Mouse (Mus musculus) CH12.LX (cell line): ENCODE data around the gene Efcab5. TPM values are rescaled to one million over a fixed set of nuclear protein-coding genes. Genes with fewer than 3 reads are reported as not detected.
A peak's percentile ranks its signal among the peaks of the same experiment; 100 is the strongest.

Source experiments
- DNase-seq: peaks from one replicate; pipeline ENCODE4 v3.0.0-alpha.2; 2013; ENCODE audit errors: extremely low read depth
- H3K27ac ChIP-seq: 2 replicates; pipeline ENCODE4 v1.5.1; 2012; ENCODE audit warnings: low read depth, mild to moderate bottlenecking, control low read depth, moderate library complexity; ENCODE audit not compliant: insufficient read depth
- H3K27me3 ChIP-seq: replicated peaks from 2 replicates; pipeline ENCODE3; 2012; ENCODE audit warnings: inconsistent platforms
- H3K36me3 ChIP-seq, 2 experiments: replicated peaks in 1 of 2; 2 replicates each; pipeline versions ENCODE3 to v1.6.1; 2012; ENCODE audit warnings: inconsistent platforms in 1 of 2, low read length in 1 of 2, mild to moderate bottlenecking in 1 of 2, mixed read lengths in 1 of 2, moderate library complexity in 1 of 2; ENCODE audit not compliant: control insufficient read depth in 1 of 2, insufficient read depth in 1 of 2
- H3K4me1 ChIP-seq, 2 experiments: 2 replicates each; pipeline ENCODE4 v1.6.1; 2012; ENCODE audit warnings: inconsistent platforms in 1 of 2, moderate library complexity in 1 of 2; ENCODE audit not compliant: insufficient read depth in 2 of 2, control insufficient read depth in 1 of 2
- H3K4me2 ChIP-seq: 2 replicates; pipeline ENCODE4 v1.6.1; 2012; ENCODE audit warnings: low read depth, mild to moderate bottlenecking, control low read depth; ENCODE audit not compliant: poor library complexity, insufficient read depth, severe bottlenecking
- H3K4me3 ChIP-seq, 3 experiments: fragments of 150-350 bp in 1 of 3; sonication (generic) in 1 of 3; replicated peaks in 1 of 3; 2 replicates each; pipeline versions ENCODE3 to v1.5.1; 2011 to 2012; ENCODE audit warnings: low read depth in 2 of 3, low read length in 2 of 3, mild to moderate bottlenecking in 2 of 3, moderate library complexity in 2 of 3, control low read depth in 1 of 3, improper control_type of control experiment in 1 of 3, inconsistent platforms in 1 of 3, mixed read lengths in 1 of 3; ENCODE audit not compliant: poor library complexity in 1 of 3
- H3K79me2 ChIP-seq: replicated peaks from 2 replicates; pipeline ENCODE4 v1.6.1; 2012; ENCODE audit warnings: mild to moderate bottlenecking, moderate library complexity; ENCODE audit not compliant: control insufficient read depth, poor library complexity, insufficient read depth, severe bottlenecking; ENCODE audit errors: extremely low read depth
- H3K9ac ChIP-seq: 2 replicates; pipeline ENCODE4 v1.6.1; 2012; ENCODE audit warnings: low read depth, mild to moderate bottlenecking, control low read depth, moderate library complexity; ENCODE audit not compliant: insufficient read depth
- H3K9me3 ChIP-seq: replicated peaks from 2 replicates; pipeline ENCODE3; 2012; ENCODE audit warnings: low read length, inconsistent platforms, mixed read lengths
- BHLHE40 ChIP-seq: IDR thresholded peaks from 2 replicates; pipeline ENCODE4 v1.6.1; 2011; ENCODE audit warnings: mild to moderate bottlenecking, low read depth, low read length, improper control_type of control experiment
- ELF1 ChIP-seq: IDR thresholded peaks from 2 replicates; pipeline ENCODE4 v1.6.1; 2014; ENCODE audit warnings: low read depth, mild to moderate bottlenecking, inconsistent platforms, low read length, improper control_type of control experiment
- HCFC1 ChIP-seq: IDR thresholded peaks from 2 replicates; pipeline ENCODE4 v1.6.1; 2012; ENCODE audit warnings: low read depth, mild to moderate bottlenecking, inconsistent platforms, low read length, improper control_type of control experiment
- JUND ChIP-seq: conservative IDR thresholded peaks from 2 replicates; pipeline ENCODE4 v1.6.1; 2011; ENCODE audit warnings: low read depth, low read length, improper control_type of control experiment
- KAT2A ChIP-seq: IDR thresholded peaks from 2 replicates; pipeline ENCODE4 v1.6.1; 2012; ENCODE audit warnings: low read length, improper control_type of control experiment, inconsistent platforms; ENCODE audit not compliant: insufficient replicate concordance
- MAX ChIP-seq: IDR thresholded peaks from 2 replicates; pipeline ENCODE4 v1.6.1; 2011; ENCODE audit warnings: low read length, improper control_type of control experiment
- MEF2A ChIP-seq: IDR thresholded peaks from 2 replicates; pipeline ENCODE4 v1.6.1; 2014; ENCODE audit warnings: low read depth, mild to moderate bottlenecking, inconsistent platforms, low read length, improper control_type of control experiment, borderline replicate concordance
- MYC ChIP-seq: IDR thresholded peaks from 2 replicates; pipeline ENCODE4 v1.6.1; 2011; ENCODE audit warnings: low read depth, mild to moderate bottlenecking, improper control_type of control experiment, low read length
- NELFE ChIP-seq: IDR thresholded peaks from 2 replicates; pipeline ENCODE4 v1.6.1; 2011; ENCODE audit warnings: low read depth, low read length, improper control_type of control experiment
- NRF1 ChIP-seq: IDR thresholded peaks from 2 replicates; pipeline ENCODE4 v1.6.1; 2014; ENCODE audit warnings: low read depth, mild to moderate bottlenecking, inconsistent platforms, low read length, improper control_type of control experiment, moderate library complexity
- PAX5 ChIP-seq: IDR thresholded peaks from 2 replicates; pipeline ENCODE4 v1.6.1; 2012; ENCODE audit warnings: low read length, inconsistent platforms, mixed read lengths
- TCF12 ChIP-seq: IDR thresholded peaks from 2 replicates; pipeline ENCODE4 v1.6.1; 2014; ENCODE audit warnings: low read depth, mild to moderate bottlenecking, inconsistent platforms, low read length, improper control_type of control experiment
- USF1 ChIP-seq: IDR thresholded peaks from 2 replicates; pipeline ENCODE4 v1.6.1; 2014; ENCODE audit warnings: low read depth, mild to moderate bottlenecking, inconsistent platforms, low read length, improper control_type of control experiment
- USF2 ChIP-seq: conservative IDR thresholded peaks from 2 replicates; pipeline ENCODE4 v1.6.1; 2011; ENCODE audit warnings: low read depth, low read length, improper control_type of control experiment
- ZC3H11A ChIP-seq: IDR thresholded peaks from 2 replicates; pipeline ENCODE4 v1.6.1; 2012; ENCODE audit warnings: low read depth, mild to moderate bottlenecking, inconsistent platforms, low read length, improper control_type of control experiment
- ZKSCAN1 ChIP-seq: IDR thresholded peaks from 2 replicates; pipeline ENCODE4 v1.6.1; 2012; ENCODE audit warnings: low read depth, inconsistent platforms, low read length, improper control_type of control experiment, borderline replicate concordance
- ZNF384 ChIP-seq: IDR thresholded peaks from 2 replicates; pipeline ENCODE4 v1.6.1; 2012; ENCODE audit warnings: low read depth, low read length, improper control_type of control experiment, inconsistent platforms
- dilution Hi-C: fragments of 300-500 bp; cut with MboI; formaldehyde crosslinking; loops from 2 replicates; pipeline ENCODE4 v1.14.3; 2020; ENCODE audit warnings: low sequenced_read_pairs; ENCODE audit not compliant: extremely low pct_unique_long_range_greater_than_20kb, extremely low pct_ligation_motif_present
- in situ Hi-C: fragments of 300-500 bp; cut with MboI; formaldehyde crosslinking; loops from 3 replicates; pipeline ENCODE4 v1.14.3; 2019; ENCODE audit warnings: low sequenced_read_pairs, low pct_ligation_motif_present, low pct_unique_long_range_greater_than_20kb, mixed read lengths
- polyA plus RNA-seq: library from polyadenylated mRNA; unstranded; fragments of >175 nt; gene quantifications from 2 replicates; pipeline ENCODE4 v1.2.1, GENCODE M21; 2012; ENCODE audit warnings: low read depth; ENCODE audit not compliant: insufficient read length
- total RNA-seq, 2 experiments: library from RNA; depleted of rRNA; stranded (reverse); fragments of 300-350 nt in 1 of 2; fragments of >200 nt in 1 of 2; gene quantifications; 2 replicates each; pipeline ENCODE4 v1.2.3; 2012 to 2014

The Efcab5 gene
- total RNA-seq (2012; rRNA removed) (0.29 and 0.38 TPM in 2 replicates), total RNA-seq (2014; rRNA removed) (0.24 and 0.27 TPM in 2 replicates), polyA plus RNA-seq (0.43 and 0.97 TPM in 2 replicates)

DNA sequence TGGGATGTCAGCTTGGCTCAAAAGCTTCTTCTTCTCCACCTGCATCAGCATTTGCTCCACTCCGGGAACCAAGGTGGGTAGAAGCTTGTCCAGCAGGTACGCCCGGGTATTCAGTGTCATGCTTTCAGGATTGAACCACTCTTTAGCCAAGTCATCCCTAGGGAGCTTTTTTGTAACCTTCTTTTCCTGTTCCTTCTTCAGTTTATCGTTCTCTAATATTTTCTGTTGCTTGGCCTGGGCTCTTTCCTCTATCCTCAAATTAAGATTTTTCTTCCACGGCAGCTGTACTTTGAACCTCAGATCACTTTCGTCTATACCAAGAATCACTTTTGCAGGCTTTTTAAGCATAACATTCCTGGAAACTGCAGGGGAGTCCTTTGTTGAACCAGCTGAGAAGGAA, at the start of gene Efcab5:
Efcab5 (minus strand) TSS at position 101 of the 400 bp plus-strand sequence.
- Histone ChIP-seq H3K79me2 (no peaks in the 10 kb centered on the region), H3K4me1 (peaks cover 3 to 16% of the 10 kb centered on the region in 2 experiments; a peak in 3 of 4 replicates), H3K4me2 (no peak within 1 kb of the TSS), H3K4me3 (no peak within 1 kb of the TSS), H3K36me3 (no peaks in the 10 kb centered on the region), H3K9me3 (no peaks in the 10 kb centered on the region), H3K27ac (no peak within 1 kb of the TSS), H3K27me3 (no peaks in the 10 kb centered on the region), H3K9ac (no peak within 1 kb of the TSS)
- TF ChIP-seq KAT2A (no peak), USF2 (no peak), BHLHE40 (no peak), MAX (no peak), HCFC1 (no peak), USF1 (no peak), MEF2A (no peak), ZKSCAN1 (no peak), TCF12 (no peak), ZC3H11A (no peak), NRF1 (no peak), MYC (no peak), PAX5 (no peak), NELFE (no peak), ELF1 (no peak)
- in situ Hi-C loops (no loop called here), dilution Hi-C loops (no loop called here)
- DNase-seq: no peak

DNA sequence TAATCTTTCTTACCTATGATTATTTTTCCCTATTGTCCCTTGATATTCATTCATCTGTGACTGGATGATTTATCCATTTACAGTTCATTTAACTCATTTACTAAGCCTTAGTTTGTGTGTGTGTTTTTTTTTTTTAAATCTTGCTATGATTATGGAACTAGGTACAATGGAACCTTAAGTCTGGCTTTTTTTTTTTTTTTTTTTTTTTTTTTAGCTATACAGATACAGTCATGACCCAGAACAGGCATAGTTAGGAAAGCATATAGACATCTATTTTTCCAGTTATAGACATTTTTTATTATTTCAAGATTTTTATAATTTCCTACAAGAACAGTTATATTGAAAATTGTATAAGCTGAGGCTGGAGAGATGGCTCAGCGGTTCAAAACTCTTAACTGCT, 46.5 kb upstream of the Efcab5 start:
- Histone ChIP-seq H3K27ac (no peak overlapping the region), H3K9ac (no peak overlapping the region), H3K4me1 (peaks cover 4 to 34% of the 10 kb centered on the region in 2 experiments; a peak in 3 of 4 replicates), H3K27me3 (no peaks in the 10 kb centered on the region), H3K4me2 (no peak overlapping the region), H3K9me3 (no peaks in the 10 kb centered on the region), H3K36me3 (peaks cover 0 to 5% of the 10 kb centered on the region in 2 experiments), H3K4me3 (no peak overlapping the region), H3K79me2 (peaks cover 2% of the 10 kb centered on the region; the same call in 1 of the 2 replicates)
- DNase-seq: no peak
- in situ Hi-C loops: no loop called here
- TF ChIP-seq ZNF384 (peak; percentile 58; the same call in 1 of the 2 replicates), JUND (no peak)
- dilution Hi-C loops: no loop called here
